Mouse (Mus musculus): ENCODE measurements around the gene Rcvrn.
A peak's percentile ranks its signal among the peaks of the same experiment; 100 is the strongest.

The Rcvrn gene

DNA sequence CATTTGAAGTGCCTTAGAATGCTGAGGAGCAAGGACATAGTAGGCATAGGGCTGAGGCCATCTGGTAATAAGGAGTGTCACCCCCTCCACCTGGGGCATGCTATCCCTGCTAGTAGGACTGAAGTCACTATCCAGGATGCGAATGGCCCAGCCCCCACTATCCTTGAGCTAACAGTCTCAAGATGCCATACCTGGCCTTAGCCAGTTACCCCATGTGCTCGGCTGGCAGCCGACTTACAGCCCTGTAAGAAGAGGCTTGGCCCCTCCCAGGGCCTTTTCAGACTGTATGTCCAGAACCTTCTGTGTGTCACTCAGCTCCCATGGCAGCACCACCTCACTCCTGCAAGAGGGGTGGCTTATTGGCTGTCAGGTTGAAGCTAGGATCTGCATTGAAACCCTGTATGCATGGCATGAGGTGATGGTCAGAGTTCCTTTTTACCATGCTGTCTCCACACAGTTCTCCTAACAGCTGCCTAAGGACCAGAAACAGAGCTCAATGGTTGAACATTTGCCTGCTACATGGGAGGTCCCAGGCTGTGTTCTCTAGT, 26.6 kb upstream of the Rcvrn start:
- DNase-seq (ENCODE audit: low spot score): no peak

DNA sequence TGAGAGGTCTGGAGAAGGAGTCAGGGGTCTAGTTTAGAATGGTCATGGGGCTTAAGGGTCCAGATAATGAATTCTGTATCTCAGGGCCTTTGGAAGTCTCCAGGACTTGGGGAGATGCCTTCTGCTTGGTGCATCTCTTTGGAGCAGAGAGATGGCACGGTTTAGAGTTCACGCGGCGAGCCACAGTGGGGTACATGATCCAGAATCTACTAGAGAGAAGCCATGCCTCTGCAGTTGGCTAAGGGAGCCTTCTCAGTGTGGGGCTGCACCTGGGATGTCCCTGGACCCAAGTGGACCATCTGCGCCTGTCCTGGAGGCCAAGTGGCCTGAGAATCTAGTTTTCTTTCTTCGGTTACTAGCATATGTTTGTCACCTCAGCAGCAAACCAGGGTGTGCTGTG, 25.1 kb upstream of the Rcvrn start:
- no peak for DNase-seq (ENCODE audit: low spot score)

DNA sequence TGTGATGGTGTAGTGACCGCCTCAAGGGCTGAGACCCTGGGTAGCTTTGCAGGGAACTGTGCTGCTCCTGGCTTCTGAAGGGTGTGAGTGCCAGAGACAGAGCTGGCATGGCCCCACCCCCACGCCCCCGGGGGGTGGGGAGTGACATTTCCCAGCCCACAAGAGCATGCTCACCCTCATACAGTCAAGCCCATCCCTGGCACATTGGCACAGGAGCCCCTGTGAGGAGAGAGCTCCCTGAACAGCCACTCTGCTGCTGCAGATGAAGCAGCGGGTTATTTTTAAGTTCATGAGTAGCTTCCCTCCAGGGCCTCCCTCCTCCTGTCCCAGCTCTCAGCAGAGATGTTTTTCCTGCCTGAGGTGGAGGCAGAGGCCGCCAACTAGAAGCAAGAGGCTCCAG, 23.0 kb upstream of the Rcvrn start:
- DNase-seq (ENCODE audit: low spot score): no peak

DNA sequence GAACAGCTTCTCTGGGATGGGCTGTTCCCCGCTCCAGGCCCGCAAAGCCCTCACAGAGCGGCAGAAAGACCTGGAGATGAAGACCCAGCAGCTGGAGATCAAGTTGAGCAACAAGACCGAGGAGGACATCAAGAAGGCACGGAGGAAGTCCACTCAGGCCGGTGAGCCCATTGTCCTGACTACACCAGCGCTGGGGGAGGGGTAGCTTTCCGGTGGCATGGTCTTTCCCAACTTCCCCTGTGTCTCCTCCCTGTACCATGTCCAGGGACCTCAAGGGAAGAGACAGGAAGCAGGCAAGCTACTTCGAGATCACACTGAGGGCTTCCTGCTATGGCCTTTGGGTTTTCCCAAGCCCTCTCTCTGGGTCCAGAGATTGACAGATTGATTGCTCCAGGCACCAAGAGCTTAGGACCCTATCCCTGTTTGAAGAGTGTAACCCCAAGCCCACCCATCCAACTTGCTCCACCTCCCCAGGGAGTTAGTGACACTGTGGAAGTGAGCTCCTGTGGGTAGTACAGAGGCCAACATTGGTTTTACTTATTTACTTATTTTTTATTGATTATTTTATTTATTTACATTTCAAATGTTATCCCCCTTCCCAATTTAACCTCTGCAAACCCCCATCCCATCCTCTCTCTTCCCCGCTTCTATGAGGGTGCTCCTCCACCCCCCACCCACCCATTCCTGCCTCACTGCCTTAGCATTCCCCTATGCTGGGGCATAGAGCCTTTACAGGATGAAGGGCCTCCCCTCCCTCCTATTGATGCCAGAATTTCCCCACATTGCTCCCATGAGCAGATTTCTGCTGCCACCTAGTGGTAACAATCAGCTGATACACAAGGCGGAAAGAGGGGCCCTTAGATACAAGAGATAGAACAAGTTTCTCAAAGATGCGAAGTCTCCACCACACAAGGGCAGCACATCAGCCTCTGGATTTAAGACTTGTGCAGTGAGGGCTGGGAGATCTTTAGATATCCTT, 19.3 kb upstream of the Rcvrn start:
- peak; percentile 19 for DNase-seq (ENCODE audit: low spot score)

DNA sequence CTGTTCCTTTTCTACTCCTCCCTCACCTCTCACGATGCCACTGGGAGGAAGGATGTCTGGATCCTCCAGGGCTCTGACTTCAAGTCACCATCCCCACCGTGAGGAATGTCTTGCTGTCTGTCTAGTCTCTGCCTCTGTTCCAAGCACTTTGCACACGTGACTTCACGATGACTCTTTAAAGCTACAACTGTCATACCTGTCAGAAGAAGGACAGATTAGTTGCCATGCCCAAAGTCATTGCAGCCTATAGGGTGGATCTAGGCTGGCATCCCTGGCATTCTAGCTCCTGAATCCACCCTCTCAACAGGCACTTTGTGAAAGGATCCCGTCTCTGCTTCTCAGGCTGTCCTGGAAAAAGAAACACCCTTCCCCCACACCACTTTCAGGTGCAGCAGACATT, 15.8 kb upstream of the Rcvrn start:
- DNase-seq (ENCODE audit: low spot score): no peak

DNA sequence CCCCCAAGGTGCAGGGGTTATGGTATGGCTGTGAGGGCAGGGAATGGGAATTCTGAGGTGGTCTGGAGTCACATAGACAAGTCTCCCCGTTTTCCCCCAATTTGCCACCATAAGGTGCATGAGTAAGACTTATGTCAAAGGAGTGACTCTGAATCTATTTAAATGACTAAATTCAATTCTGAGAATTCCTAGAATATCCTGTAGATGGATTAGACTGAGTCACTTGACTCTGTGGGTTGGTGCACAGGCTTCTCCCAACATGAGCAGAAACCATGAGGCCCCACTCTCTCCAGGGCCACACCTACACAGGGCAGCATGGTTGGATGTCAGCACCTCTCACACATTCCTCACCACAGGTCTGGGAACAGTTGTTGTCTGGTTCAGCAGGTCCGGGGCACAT, 15.2 kb upstream of the Rcvrn start:
- DNase-seq (ENCODE audit: low spot score): no peak

DNA sequence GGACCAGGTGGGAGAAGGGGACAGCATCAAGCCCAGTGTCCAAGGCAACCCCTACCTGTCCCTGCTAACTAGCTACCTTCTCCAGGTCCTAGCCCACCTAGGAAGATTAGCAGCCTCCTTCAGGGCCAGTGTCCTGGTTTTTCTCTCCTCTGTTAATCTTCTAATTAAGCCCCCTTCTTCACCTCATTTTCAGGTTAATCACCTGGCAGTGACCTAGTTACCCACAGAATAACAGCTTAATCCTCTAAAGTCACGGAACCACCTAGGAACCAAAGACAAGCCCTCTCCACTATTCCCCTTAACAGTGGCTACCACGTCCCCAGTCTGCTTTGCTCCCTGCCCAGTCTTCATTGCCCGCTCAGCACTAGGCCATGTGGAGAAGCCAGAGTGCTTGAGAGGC, 13.3 kb upstream of the Rcvrn start:
- no peak for DNase-seq (ENCODE audit: low spot score)

DNA sequence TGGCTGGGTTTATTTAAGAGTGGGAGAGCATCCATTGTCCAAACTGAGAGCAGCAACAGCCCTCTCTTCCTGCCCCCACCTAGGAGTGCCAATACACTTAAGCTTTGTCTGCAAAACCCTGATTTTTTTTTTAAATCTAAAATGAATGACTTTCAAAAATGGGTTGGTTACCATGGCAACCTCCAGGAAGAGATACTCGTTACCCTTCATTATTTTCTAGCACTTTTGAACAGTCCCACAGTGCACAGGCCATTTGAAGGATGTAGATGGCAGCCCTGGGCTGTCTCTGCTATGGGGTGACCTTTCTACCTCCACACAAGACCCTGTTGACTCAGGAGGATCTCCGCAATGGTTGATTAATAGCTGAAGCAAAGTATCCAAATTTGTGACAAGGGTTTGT, 9.0 kb upstream of the Rcvrn start:
- no peak for DNase-seq (ENCODE audit: low spot score)

DNA sequence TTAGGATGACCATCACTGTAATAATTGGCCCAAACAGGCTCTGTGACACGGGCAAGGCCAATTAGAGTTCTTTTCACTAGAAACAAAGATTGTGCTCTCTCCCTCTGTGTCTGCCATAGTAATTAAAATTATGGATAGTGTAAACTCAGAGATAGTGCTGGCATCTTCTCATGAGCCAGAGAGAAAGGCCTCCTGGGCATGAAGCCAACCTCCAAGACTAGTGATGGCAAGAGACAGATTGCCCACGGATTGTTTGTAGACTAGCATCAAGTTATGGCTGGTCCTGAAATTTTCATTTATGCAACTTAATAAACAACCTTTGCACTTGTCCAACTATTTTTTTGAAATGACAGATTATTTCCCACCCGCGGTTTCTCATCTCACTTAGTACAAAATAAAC, 17.9 kb downstream of the Rcvrn start:
- DNase-seq (ENCODE audit: low spot score): no peak

DNA sequence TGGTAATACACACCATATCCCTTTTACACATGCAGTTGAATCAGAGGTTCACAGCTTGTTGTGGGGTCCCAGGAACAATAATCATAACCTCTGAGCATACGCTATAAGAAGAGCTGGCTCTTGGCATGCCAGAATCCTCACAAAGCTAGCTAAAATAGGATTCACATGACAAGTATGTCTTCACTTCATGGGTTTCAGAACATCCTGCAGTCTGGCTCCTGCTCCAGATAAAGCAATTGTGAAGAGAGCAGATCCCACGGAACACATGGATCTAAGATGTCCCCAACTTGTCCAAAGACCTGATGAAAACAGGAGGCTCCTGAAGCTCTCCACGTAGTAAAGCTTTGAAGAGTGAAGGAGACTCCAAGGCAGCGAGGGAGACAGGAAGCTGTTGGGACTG, 20.3 kb downstream of the Rcvrn start:
- no peak for DNase-seq (ENCODE audit: low spot score)

DNA sequence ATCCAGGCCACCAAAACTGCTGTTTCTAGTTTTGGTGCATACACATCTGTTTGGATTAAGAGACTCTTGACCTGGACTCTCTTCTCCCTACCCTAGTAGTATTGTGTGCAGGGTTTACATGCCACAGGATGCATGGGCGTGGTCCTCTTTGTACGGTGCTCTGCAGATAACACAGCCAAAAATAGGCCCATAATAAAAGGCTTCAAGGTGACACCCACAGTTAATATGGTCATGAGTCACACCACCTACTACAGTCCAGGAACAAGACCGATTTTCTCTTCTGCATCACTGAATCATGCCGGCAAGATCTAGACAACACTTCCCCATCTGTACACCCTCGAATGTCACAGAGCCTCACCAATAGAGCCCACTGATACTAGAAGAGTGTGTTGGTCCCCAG, 26.4 kb downstream of the Rcvrn start:
- DNase-seq (ENCODE audit: low spot score): no peak

DNA sequence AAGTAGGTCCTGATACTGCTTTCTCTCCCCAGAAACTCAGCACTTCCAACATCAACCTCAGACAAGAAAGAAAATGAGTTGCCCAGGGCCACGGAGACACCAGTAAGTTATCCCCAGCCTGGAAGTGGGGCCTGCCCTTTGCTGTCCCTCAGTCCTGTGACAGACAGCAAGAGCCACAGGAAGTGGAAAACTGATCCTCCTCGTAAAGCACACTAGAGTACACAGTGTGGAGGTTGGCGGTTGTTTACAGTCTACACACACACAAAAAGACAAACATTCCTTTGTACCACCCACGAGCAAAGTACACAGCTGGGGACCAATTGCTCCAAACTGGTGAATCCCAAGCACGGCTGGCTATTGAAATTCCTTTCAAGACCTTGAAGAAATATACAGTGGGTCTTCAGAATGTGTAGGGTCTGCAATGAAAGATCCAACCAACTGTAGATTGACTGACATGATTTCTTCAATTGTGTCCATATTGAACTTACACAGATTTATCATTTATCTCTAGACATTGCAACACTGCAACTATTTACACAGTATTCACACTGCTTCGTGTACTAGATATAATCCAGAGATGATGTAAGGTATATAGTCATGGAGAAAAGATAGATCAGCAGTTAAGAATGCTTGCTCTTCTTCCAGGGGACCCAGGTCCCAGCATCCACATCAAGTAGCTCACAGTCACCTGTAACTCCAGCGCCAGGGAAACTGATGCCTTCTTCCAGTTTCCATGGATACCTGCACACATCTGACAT, 27.5 kb downstream of the Rcvrn start:
- no peak for DNase-seq (ENCODE audit: low spot score)

DNA sequence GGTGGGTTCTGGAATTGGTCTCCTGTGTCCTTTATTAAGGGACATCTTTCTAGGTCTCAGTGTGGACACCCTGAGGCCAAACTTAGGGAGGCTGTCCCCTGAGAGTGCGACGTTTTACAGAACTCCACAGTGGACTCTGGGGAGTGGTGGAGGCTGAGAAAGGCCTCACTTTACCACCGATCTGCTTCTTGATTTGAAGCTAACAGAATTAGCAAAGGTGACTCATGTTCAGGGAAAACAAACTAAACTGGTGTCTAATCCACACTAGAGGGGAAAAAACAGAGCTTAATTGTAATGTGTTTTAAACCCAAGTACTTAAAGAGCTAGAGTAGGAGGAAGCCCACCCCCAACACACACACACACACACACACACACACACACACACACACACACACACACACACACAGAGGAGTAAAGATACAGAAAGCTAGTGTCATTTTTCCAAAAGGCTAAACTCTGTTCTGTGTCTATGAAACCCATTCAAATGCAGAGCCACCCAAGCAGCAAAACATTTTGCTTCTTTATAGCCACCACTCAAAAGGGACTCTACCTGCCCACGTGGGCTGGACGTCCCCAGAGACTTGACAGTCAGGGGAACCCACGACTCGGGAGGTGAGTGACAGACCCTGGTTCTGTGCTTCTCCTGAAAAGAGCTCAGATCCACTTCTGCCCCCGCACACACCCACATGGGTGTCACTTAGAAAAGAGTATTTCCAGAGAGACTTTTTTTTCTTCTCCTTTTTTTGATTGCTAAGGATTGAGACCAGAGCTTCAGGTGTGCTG, 28.3 kb downstream of the Rcvrn start:
- no peak for DNase-seq (ENCODE audit: low spot score)

DNA sequence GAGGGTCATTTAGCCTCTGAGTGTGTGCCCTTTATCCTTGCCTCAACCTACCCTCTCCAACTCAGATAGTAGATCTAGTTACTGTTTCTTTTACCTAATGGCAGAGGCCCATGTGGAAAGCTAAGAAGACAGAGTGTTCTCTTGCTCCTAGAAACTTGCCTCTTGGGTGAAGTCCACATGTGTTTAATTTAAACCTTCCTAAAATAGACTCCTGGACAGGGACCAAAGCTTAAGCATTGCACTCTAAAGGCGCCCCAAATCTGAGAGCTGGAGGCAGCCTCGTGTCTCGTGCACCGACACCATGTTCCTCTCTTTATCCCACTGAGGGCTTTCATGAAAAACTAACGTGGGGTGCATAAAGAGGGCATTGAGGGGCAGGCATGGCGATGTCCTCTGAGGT, 32.0 kb downstream of the Rcvrn start:
- DNase-seq (ENCODE audit: low spot score): no peak

DNA sequence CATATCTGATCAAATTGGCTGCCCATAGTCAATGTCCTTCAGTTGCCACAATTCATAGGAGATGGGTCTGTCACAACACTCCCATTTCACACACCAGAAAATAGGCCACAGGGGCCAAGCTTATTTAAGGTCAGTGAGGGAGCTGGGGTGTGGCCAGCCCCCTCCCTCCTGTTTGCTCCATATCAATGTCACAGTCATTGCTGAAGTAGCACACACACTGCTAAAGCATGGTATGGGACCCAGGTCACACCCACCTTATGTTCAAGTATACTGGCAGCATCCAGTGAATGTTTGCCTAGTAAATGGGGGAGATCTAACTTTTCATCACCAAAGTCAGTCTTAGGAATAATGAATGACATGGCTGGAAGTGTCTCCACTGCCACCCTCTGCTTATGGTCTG, 33.6 kb downstream of the Rcvrn start:
- DNase-seq (ENCODE audit: low spot score): no peak

DNA sequence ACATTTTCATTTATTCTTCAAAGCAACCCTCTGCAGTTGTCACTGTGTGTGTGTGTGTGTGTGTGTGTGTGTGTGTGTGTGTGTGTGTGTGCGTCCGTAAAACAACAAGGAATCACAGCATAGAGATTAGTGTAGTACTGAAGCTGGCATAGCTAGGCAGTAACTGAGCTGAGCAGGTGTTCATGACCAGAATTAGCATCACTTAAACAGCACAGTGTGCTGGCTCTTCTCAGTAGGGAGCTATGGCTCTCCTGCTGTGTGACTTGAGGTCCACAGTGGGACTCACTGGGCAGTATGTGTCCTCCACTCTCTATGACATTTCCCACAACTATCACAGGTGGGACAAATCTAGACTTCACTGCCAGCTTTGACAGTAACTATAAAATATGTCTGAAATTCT, 35.9 kb downstream of the Rcvrn start:
- no peak for DNase-seq (ENCODE audit: low spot score)

DNA sequence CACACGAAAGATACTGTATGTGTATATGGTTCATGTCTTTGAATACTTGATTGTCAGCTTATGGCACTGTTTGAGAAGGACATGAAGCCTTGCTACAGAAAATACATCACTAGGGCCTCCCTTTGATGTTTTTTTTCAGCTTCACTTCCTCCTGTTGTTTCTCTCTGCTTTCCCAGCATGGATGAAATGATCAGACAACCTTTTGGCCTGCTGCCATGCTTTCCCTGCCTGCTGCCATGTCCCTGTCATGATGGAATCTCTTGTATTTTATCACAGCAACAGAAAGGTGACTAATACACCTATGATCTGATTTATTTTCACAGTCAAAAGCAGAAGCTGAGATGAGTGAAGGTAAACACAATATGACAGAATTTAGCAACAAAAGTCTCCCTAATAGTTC, 38.6 kb downstream of the Rcvrn start:
- no peak for DNase-seq (ENCODE audit: low spot score)

DNA sequence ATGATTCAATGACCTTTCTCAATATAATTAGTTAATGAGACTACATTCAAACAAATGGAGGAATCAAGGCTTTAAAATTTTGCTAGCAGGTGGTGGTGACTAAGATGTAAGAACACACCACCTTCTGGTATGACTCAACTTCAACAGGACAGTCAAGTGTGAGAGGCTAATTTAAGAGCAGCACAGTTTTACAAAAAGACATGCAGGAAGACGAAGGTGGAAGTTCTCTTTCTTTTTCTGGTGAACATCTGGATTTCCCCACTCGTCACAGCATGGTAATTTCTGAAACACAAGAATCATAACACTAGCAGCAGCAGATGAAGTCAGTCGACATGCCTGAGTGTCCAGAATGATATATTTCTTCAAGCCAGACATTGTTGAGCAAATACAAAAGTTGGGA, 39.5 kb downstream of the Rcvrn start:
- DNase-seq (ENCODE audit: low spot score): no peak

DNA sequence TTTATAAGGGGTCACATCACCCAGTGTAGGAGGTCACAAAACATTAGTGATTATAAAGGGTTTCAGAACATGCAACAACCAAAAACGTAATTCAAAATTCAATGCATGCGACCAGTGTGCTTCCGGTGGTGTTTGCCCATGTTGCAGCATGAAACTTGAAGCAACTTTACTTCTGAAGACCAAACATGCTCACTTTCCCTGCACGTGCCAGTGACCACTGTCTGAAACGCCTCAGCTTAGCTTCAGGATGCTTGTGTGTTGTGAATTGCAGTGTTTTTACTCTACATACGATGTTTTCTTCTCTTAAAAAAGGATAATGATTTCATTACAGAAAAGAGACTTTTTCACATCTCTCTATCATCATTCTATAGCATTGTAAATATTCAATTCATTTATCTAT, 43.2 kb downstream of the Rcvrn start:
- no peak for DNase-seq (ENCODE audit: low spot score)

DNA sequence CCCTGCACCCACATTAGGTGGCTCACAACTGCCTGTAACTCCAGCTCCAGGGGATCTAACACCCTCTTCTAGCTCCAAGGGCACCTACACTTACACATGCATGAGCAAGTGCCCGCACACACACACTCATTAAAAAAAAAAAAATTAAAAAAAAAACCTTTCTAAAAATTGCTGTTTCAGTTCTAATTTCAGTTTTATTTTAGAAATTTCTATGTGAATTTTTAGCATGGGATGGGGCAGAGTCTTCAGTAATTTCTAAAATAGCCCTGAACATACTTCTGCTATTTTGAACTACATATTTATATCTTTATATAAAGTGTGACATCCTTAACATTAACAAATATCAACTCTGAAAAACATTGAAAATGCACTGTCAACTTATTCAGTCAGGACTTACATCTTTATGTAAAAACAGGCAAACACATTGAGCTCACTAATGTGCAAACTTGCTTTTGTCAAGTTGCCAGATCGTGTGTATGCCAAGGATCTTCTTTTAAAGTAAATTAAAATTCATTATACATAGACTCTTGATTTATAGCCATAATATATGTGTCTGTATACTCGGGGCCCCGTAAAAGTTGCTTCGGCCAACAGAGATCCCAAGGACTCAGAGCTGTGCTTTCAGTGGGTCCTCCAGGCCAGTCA, 43.8 kb downstream of the Rcvrn start:
- DNase-seq (ENCODE audit: low spot score): no peak

DNA sequence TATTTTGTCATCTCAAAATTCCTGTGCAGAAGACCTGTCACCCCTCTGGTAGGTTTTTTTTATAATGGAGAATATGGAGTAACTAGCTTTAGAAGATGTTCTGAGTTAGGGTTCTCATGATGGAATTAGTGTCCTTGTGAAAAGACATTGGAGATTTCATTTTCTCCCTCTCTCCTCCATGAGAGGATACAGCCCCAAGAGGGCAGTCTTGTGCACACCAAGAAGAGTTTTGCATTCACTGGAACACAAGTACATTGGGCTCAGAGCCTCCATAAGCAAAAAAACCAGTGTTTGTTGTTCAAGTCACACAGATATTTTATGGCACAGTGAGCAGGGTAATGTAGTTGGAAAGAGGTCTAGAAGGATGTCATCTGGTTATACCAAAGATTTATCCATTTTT, 46.4 kb downstream of the Rcvrn start:
- DNase-seq (ENCODE audit: low spot score): no peak

Measured in ovary, adult 18-20 months (tissue).